Mouse (Mus musculus) midbrain, postnatal 0 days (tissue): ENCODE data around the gene Slc24a3. TPM values are rescaled to one million over a fixed set of nuclear protein-coding genes. Genes with fewer than 3 reads are reported as not detected.
A peak's percentile ranks its signal among the peaks of the same experiment; 100 is the strongest.

ENCODE experiments used
- ATAC-seq: fragments of 200-750 bp; cut with Nextera tagmentation; 2 replicates; pipeline ENCODE4 v1.8.0; 2017; ENCODE audit warnings: moderate number of reproducible peaks, mild to moderate bottlenecking, moderate TSS enrichment, moderate library complexity; ENCODE audit not compliant: low FRiP score
- DNase-seq: peaks from one replicate; pipeline ENCODE4 v3.0.0-alpha.2; 2015; ENCODE audit warnings: low spot score
- H3K27ac ChIP-seq: fragments of 300-500 bp; sonication (generic); 2 replicates; pipeline ENCODE4 v1.5.1; 2014; ENCODE audit warnings: low read depth, mild to moderate bottlenecking, low read length, mixed read lengths
- H3K27me3 ChIP-seq: fragments of 300-500 bp; sonication (generic); 2 replicates; pipeline ENCODE4 v1.6.1; 2014; ENCODE audit warnings: low read length, control low read depth, mixed read lengths; ENCODE audit not compliant: insufficient read depth
- H3K36me3 ChIP-seq: fragments of 300-500 bp; sonication (generic); 2 replicates; pipeline ENCODE4 v1.6.1; 2014; ENCODE audit warnings: low read length, control low read depth, mixed read lengths; ENCODE audit not compliant: insufficient read depth
- H3K4me1 ChIP-seq: fragments of 300-500 bp; sonication (generic); 2 replicates; pipeline ENCODE4 v1.6.1; 2014; ENCODE audit warnings: mild to moderate bottlenecking, control low read depth, antibody characterized with exemption, low read length, mixed read lengths; ENCODE audit not compliant: insufficient read depth
- H3K4me2 ChIP-seq: fragments of 300-500 bp; sonication (generic); 2 replicates; pipeline ENCODE4 v1.6.1; 2014; ENCODE audit warnings: low read depth, mild to moderate bottlenecking, low read length, mixed read lengths; ENCODE audit not compliant: poor library complexity, severe bottlenecking
- H3K4me3 ChIP-seq: fragments of 300-500 bp; sonication (generic); 2 replicates; pipeline ENCODE4 v1.5.1; 2014; ENCODE audit warnings: low read depth, mild to moderate bottlenecking, low read length, moderate library complexity
- H3K9ac ChIP-seq: fragments of 300-500 bp; sonication (generic); replicated peaks from 2 replicates; pipeline ENCODE4 v1.6.1; 2014; ENCODE audit warnings: mild to moderate bottlenecking, low read length, moderate library complexity, mixed read lengths; ENCODE audit not compliant: poor library complexity, severe bottlenecking
- H3K9me3 ChIP-seq: fragments of 300-500 bp; sonication (generic); 2 replicates; pipeline ENCODE4 v1.6.1; 2016; ENCODE audit warnings: low read length, control low read depth
- CTCF ChIP-seq: IDR thresholded peaks from 2 replicates; pipeline ENCODE4 v1.5.1; 2016; ENCODE audit warnings: antibody characterized with exemption, mild to moderate bottlenecking
- WGBS: fragments of 180-500 bp; shearing (Covaris S2); extraction: QIAGEN DNeasy Blood & Tissue Kit; methylation state at CpG from one replicate; pipeline ENCODE4 v1.1.7; 2014; 5-methylcytosine and 5-hydroxymethylcytosine counted together
- polyA plus RNA-seq: library from polyadenylated mRNA; unstranded; fragments of >200 nt; fragmentation: Nextera tagmentation; extraction: Ambion mirVana; gene quantifications from 2 replicates; pipeline ENCODE4 v1.2.1, GENCODE M21; 2015
- total RNA-seq: library from RNA; depleted of rRNA; stranded (reverse); fragments of >200 nt; gene quantifications from 2 replicates; pipeline ENCODE4 v1.2.3, GENCODE M21; 2014

Slc24a3 gene
- total and polyA plus RNA-seq, 2 experiments from 2014 or later, result 34.5 to 65.7 TPM

- Histone ChIP-seq H3K4me2 (no peak overlapping the region), H3K27me3 (no peaks in the 10 kb centered on the region), H3K4me1 (no peaks in the 10 kb centered on the region), H3K27ac (no peak overlapping the region), H3K36me3 (no peaks in the 10 kb centered on the region; the same call in 1 of the 2 replicates), H3K4me3 (no peak overlapping the region), H3K9me3 (no peaks in the 10 kb centered on the region), H3K9ac (no peak overlapping the region)
- DNase-seq (no peak), ATAC-seq (no peak)
- WGBS, result 52% methylated on average over 9 of the region's 9 CpGs
- no peak for TF ChIP-seq CTCF
Measured at GRCm38 (mm10) chr2:145621119-145621518, 453.6 kb downstream of the Slc24a3 start.

- no peak for DNase-seq
- Histone ChIP-seq H3K4me2 (no peak overlapping the region), H3K9me3 (no peaks in the 10 kb centered on the region), H3K36me3 (no peaks in the 10 kb centered on the region), H3K9ac (no peak overlapping the region), H3K27ac (no peak overlapping the region), H3K4me1 (no peaks in the 10 kb centered on the region), H3K27me3 (no peaks in the 10 kb centered on the region), H3K4me3 (no peak overlapping the region)
- WGBS, result 70% methylated on average over 6 of the region's 6 CpGs
- TF ChIP-seq CTCF, result no peak
- ATAC-seq, result no peak
Measured at GRCm38 (mm10) chr2:145631123-145631798, 463.7 kb downstream of the Slc24a3 start.

- Histone ChIP-seq H3K4me1 (no peaks in the 10 kb centered on the region), H3K4me3 (no peak overlapping the region), H3K27me3 (no peaks in the 10 kb centered on the region), H3K4me2 (no peak overlapping the region), H3K27ac (no peak overlapping the region), H3K9me3 (no peaks in the 10 kb centered on the region), H3K36me3 (no peaks in the 10 kb centered on the region), H3K9ac (no peak overlapping the region)
- no peak for TF ChIP-seq CTCF
- DNase-seq (no peak), ATAC-seq (no peak)
- 54% methylated on average over 4 of the region's 4 CpGs for WGBS
Measured at GRCm38 (mm10) chr2:145631799-145632174, 464.2 kb downstream of the Slc24a3 start.

- ATAC-seq, result no peak
Measured at GRCm38 (mm10) chr2:145633811-145634210, 466.3 kb downstream of the Slc24a3 start.

GRCm38 (mm10) chr2:145640255-145640984, 472.9 kb downstream of the Slc24a3 start:
- H3K9ac ChIP-seq, result no peak overlapping the region
- H3K4me3 ChIP-seq, result no peak overlapping the region
- no peaks in the 10 kb centered on the region for H3K4me1 ChIP-seq
- peaks cover 4% of the 10 kb centered on the region; the same call in 1 of the 2 replicates for H3K36me3 ChIP-seq
- TF ChIP-seq CTCF, result no peak
- no peaks in the 10 kb centered on the region for H3K27me3 ChIP-seq
- ATAC-seq (no peak), DNase-seq (no peak)
- WGBS, result 86% methylated on average over 21 of the region's 21 CpGs
- H3K27ac ChIP-seq, result no peak overlapping the region
- no peak overlapping the region for H3K4me2 ChIP-seq
- H3K9me3 ChIP-seq, result no peaks in the 10 kb centered on the region

More at GRCm38 (mm10) chr2:145633811-145634210, 466.3 kb downstream of the Slc24a3 start:
- Histone ChIP-seq H3K9ac (no peak overlapping the region), H3K36me3 (no peaks in the 10 kb centered on the region), H3K9me3 (no peaks in the 10 kb centered on the region), H3K4me2 (no peak overlapping the region), H3K27me3 (no peaks in the 10 kb centered on the region), H3K4me3 (no peak overlapping the region), H3K27ac (no peak overlapping the region), H3K4me1 (no peaks in the 10 kb centered on the region)
- WGBS, result 68% methylated on average over 5 of the region's 5 CpGs
- DNase-seq, result no peak
- no peak for TF ChIP-seq CTCF

- ATAC-seq (no peak), DNase-seq (no peak)
- Histone ChIP-seq H3K4me1 (no peaks in the 10 kb centered on the region), H3K4me2 (no peak overlapping the region), H3K27ac (no peak overlapping the region), H3K36me3 (no peaks in the 10 kb centered on the region), H3K4me3 (no peak overlapping the region), H3K9ac (no peak overlapping the region), H3K27me3 (no peaks in the 10 kb centered on the region), H3K9me3 (no peaks in the 10 kb centered on the region)
- WGBS, result 31% methylated on average over 12 of the region's 12 CpGs
- TF ChIP-seq CTCF, result 0 out of 2 replicates have a peak, but pooled peaks have one; percentile 4
Measured at GRCm38 (mm10) chr2:145655373-145655960, 487.9 kb downstream of the Slc24a3 start.
